Comparison of ENCODE assay signal across 9 mouse cellular contexts in the genomic region with DNA sequence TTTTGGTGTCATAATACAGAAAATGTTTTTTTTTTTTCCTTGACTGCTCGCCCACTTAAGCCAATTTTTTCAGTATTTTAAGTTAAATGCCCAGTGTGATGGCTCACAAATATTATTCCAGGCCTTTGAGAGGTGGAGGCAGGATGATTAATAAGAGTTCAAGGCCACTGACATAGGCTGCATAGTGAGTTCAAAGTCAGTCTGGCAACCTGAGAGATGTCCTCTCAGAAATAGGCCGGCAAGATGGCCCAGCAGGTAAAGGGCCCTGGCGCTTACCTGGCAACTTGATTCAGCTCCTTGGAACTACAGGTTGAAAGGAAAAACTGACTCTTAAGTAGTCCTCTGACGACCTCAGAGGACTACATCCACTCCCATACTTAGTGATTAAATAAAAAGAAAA. TPM values are rescaled to one million over a fixed set of nuclear protein-coding genes. Genes with fewer than 3 reads are reported as not detected.
DNase-seq lines count a peak whose midpoint lies in the region; ATAC-seq and TF ChIP-seq lines count a peak whose summit lies in the region.
"Had no signal": no experiment of that assay in that cellular context is flagged by ENCODE, and none has a peak within 500 bp of the region (broad histone marks: within the 10 kb centered on the region; RNA-seq: fewer than 3 reads in every experiment).

No protein-coding gene starts in this region.

- no peaks in the 10 kb centered on the region for H3K9me3 ChIP-seq in hindbrain, embryonic 10.5 days
- H3K9me3 ChIP-seq in liver, embryonic 16.5 days (replicated peaks; ENCODE audit: control insufficient read depth, low read length), result no peaks in the 10 kb centered on the region

- H3K4me3 ChIP-seq in gastrocnemius, adult 2 months, result peak overlapping the region; percentile 99
- H3K4me3 ChIP-seq in hindbrain, embryonic 10.5 days, result peak overlapping the region; percentile 96
- peak overlapping the region; percentile 75 for H3K4me3 ChIP-seq in liver, embryonic 16.5 days (ENCODE audit: low read depth, low read length)

- H3K4me1 ChIP-seq in hindbrain, embryonic 10.5 days (replicated peaks), result peaks cover 33% of the 10 kb centered on the region
- peaks cover 24% of the 10 kb centered on the region for H3K4me1 ChIP-seq in liver, embryonic 16.5 days (ENCODE audit: control insufficient read depth, low read depth, low read length)

- H3K4me2 ChIP-seq in liver, embryonic 16.5 days (ENCODE audit: low read depth, low read length), result peak overlapping the region; percentile 93

- H3K36me3 ChIP-seq in hindbrain, embryonic 10.5 days, result peaks cover 8% of the 10 kb centered on the region
- H3K36me3 ChIP-seq in liver, embryonic 16.5 days (ENCODE audit: control insufficient read depth, insufficient read depth), result no peaks in the 10 kb centered on the region

- H3K27me3 ChIP-seq in hindbrain, embryonic 10.5 days (ENCODE audit: insufficient read depth, poor library complexity, severe bottlenecking), result no peaks in the 10 kb centered on the region
- no peaks in the 10 kb centered on the region for H3K27me3 ChIP-seq in liver, embryonic 16.5 days (ENCODE audit: control insufficient read depth, insufficient read depth, low read depth, low read length)

- DNase-seq in gastrocnemius, adult 2 months, result no peak
- DNase-seq in gastrocnemius, postnatal 4 days (ENCODE audit: low spot score in 2 of 2), result no peak
- peak; percentile 12 for DNase-seq in CD4-positive helper T cell, adult 2 months (ENCODE audit: low read depth, low spot score)
- no peak for DNase-seq in hindbrain, embryonic 10.5 days (ENCODE audit: low spot score)
- DNase-seq in adipocyte (ENCODE audit: low spot score), result no peak
- no peak for DNase-seq in spleen, adult 18-20 months
- DNase-seq in embryo, embryonic 11 days, result no peak
- DNase-seq: adrenal gland, postnatal 36 days had no signal

- intact Hi-C loops in gastrocnemius, adult 2 months (cut with DNase I), result no loop called here

- no peak for TF ChIP-seq CTCF in gastrocnemius, adult 2 months (IDR thresholded peaks at IDR 0.05)

- 52% methylated on average over 4 of the region's 4 CpGs for WGBS in hindbrain, embryonic 10.5 days
- WGBS in liver, embryonic 16.5 days (ENCODE audit: insufficient replicate concordance), result 49% methylated on average over 4 of the region's 4 CpGs

- H3K9ac ChIP-seq in liver, embryonic 16.5 days (ENCODE audit: low read depth, low read length), result no peak overlapping the region

- ATAC-seq in liver, embryonic 16.5 days (ENCODE audit: low read depth), result no peak

- H3K27ac ChIP-seq in gastrocnemius, adult 2 months, result 0 out of 2 replicates have a peak overlapping the region, but pooled peaks have one; percentile 99
- no peak overlapping the region for H3K27ac ChIP-seq in hindbrain, embryonic 10.5 days
- H3K27ac ChIP-seq in liver, embryonic 16.5 days (ENCODE audit: low read length), result no peak overlapping the region

RNA-seq across cellular contexts. Expression of a gene that starts 1.9 kb away (rescaled TPM):
- 10 to 100 TPM; 24.1 to 26.2 TPM for total RNA-seq in gastrocnemius, adult 2 months (2021)
- total RNA-seq in gastrocnemius, postnatal 4 days (2021), result 10 to 100 TPM; 36.9 to 40.5 TPM
- 23.5 and 27.1 TPM in 2 replicates for polyA plus RNA-seq in hindbrain, embryonic 10.5 days (2016; fragmentation: Nextera tagmentation; extraction: Ambion mirVana)
- 10.0 and 11.2 TPM in 2 replicates for polyA plus RNA-seq in liver, embryonic 16.5 days (2015; fragmentation: Nextera tagmentation; extraction: Ambion mirVana)
